Mouse (Mus musculus): ENCODE data around the gene Pde10a. TPM values are rescaled to one million over a fixed set of nuclear protein-coding genes. Genes with fewer than 3 reads are reported as not detected.
A peak's percentile ranks its signal among the peaks of the same experiment; 100 is the strongest.

Gene Pde10a
- total RNA-seq, 2 experiments from 2014 or later: 0.07 to 0.27 TPM

GRCm38 (mm10) chr17:8929636-8930035 is 404.5 kb downstream of the Pde10a start:
- ATAC-seq (ENCODE audit: poor library complexity, severe bottlenecking): no peak

- ATAC-seq (ENCODE audit: poor library complexity, severe bottlenecking): no peak
Observed at GRCm38 (mm10) chr17:8935604-8936003, 410.4 kb downstream of the Pde10a start.

- peak; percentile 35; the same call in 1 of the 2 replicates for ATAC-seq (ENCODE audit: poor library complexity, severe bottlenecking)
Observed at GRCm38 (mm10) chr17:8936603-8937002, 411.4 kb downstream of the Pde10a start.

GRCm38 (mm10) chr17:8951588-8951987 is 426.4 kb downstream of the Pde10a start:
- ATAC-seq (ENCODE audit: poor library complexity, severe bottlenecking): no peak

- no peak for ATAC-seq (ENCODE audit: poor library complexity, severe bottlenecking)
Observed at GRCm38 (mm10) chr17:8952951-8953350, 427.8 kb downstream of the Pde10a start.

GRCm38 (mm10) chr17:8958125-8958524 is 433.0 kb downstream of the Pde10a start:
- no peak for ATAC-seq (ENCODE audit: poor library complexity, severe bottlenecking)

GRCm38 (mm10) chr17:8960386-8960785 is 435.2 kb downstream of the Pde10a start:
- no peak for ATAC-seq (ENCODE audit: poor library complexity, severe bottlenecking)

GRCm38 (mm10) chr17:8961097-8961496 is 435.9 kb downstream of the Pde10a start:
- no peak for ATAC-seq (ENCODE audit: poor library complexity, severe bottlenecking)

GRCm38 (mm10) chr17:8961644-8962043 is 436.5 kb downstream of the Pde10a start:
- no peak for ATAC-seq (ENCODE audit: poor library complexity, severe bottlenecking)

GRCm38 (mm10) chr17:8965177-8965576 is 440.0 kb downstream of the Pde10a start:
- ATAC-seq (ENCODE audit: poor library complexity, severe bottlenecking): no peak

GRCm38 (mm10) chr17:8972152-8972854 is 447.1 kb downstream of the Pde10a start:
- no peak for ATAC-seq (ENCODE audit: poor library complexity, severe bottlenecking)

GRCm38 (mm10) chr17:8973331-8973730 is 448.2 kb downstream of the Pde10a start:
- ATAC-seq (ENCODE audit: poor library complexity, severe bottlenecking): no peak

- ATAC-seq (ENCODE audit: poor library complexity, severe bottlenecking): no peak
Observed at GRCm38 (mm10) chr17:8974423-8974822, 449.3 kb downstream of the Pde10a start.

GRCm38 (mm10) chr17:8974823-8975397 is 449.7 kb downstream of the Pde10a start:
- no peak for ATAC-seq (ENCODE audit: poor library complexity, severe bottlenecking)

GRCm38 (mm10) chr17:8976745-8977144 is 451.6 kb downstream of the Pde10a start:
- ATAC-seq (ENCODE audit: poor library complexity, severe bottlenecking): no peak

GRCm38 (mm10) chr17:8977271-8977670 is 452.1 kb downstream of the Pde10a start:
- ATAC-seq (ENCODE audit: poor library complexity, severe bottlenecking): peak; percentile 35; the same call in 1 of the 2 replicates

GRCm38 (mm10) chr17:8983576-8983975 is 458.4 kb downstream of the Pde10a start:
- no peak for ATAC-seq (ENCODE audit: poor library complexity, severe bottlenecking)

GRCm38 (mm10) chr17:8985714-8986113 is 460.5 kb downstream of the Pde10a start:
- no peak for ATAC-seq (ENCODE audit: poor library complexity, severe bottlenecking)

GRCm38 (mm10) chr17:8986551-8986950 is 461.4 kb downstream of the Pde10a start:
- no peak for ATAC-seq (ENCODE audit: poor library complexity, severe bottlenecking)

- ATAC-seq (ENCODE audit: poor library complexity, severe bottlenecking): no peak
Observed at GRCm38 (mm10) chr17:8987369-8987768, 462.2 kb downstream of the Pde10a start.

- ATAC-seq (ENCODE audit: poor library complexity, severe bottlenecking): peak; percentile 95
Observed at GRCm38 (mm10) chr17:8988119-8988807, 463.1 kb downstream of the Pde10a start, which contains the start of gene 1700010I14Rik. TSS of gene 1700010I14Rik (plus strand) at chr17:8988333.

- no peak for ATAC-seq (ENCODE audit: poor library complexity, severe bottlenecking)
Observed at GRCm38 (mm10) chr17:8991160-8991559, 466.0 kb downstream of the Pde10a start.

Measured in megakaryocyte, adult 5-6 weeks (primary cell).